Mouse (Mus musculus) cerebellum, postnatal 25 days (tissue): ENCODE results near the gene Mdfi.

Experiments used
- DNase-seq, 2 experiments: peaks; one replicate each; pipeline ENCODE4 v3.0.0; 2021; ENCODE audit warnings: mixed read lengths in 2 of 2

Mdfi gene

GRCm38 (mm10) chr17:47796968-47797367, 37.5 kb downstream of the Mdfi start:
- DNase-seq: peak in 1 of 2 experiments; percentile 47

DNA sequence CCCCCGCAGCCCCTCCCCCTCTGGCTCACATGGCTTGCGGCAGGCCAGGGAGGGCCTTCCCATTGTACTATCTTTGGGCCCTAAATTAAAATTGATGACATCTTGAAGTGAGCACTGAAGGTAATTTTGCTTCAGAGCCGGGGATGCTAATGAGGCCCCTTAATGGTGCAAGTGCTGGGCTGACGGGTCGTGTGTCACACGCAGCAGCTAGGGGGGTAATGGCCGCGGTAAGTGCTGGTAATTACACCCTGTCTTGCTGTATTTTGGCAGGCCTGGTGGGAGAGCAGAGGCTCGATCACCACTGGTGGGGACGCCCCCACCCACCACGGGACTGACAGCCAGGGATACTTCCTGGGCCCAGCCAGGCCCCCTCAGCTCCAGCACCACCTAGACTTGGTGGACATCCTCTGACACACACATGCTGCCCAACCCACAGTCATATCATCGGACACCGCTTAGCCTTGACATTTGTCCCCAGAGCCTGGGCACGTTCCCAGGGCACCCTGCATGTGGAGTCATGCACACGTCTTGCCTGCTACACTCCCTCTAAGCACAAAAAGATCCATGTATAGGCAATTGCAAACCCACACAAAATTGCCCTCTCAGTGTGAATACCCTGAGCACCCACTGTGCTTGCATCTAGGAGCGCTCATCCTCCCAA, 38.2 kb downstream of the Mdfi start:
- DNase-seq: no peak

DNA sequence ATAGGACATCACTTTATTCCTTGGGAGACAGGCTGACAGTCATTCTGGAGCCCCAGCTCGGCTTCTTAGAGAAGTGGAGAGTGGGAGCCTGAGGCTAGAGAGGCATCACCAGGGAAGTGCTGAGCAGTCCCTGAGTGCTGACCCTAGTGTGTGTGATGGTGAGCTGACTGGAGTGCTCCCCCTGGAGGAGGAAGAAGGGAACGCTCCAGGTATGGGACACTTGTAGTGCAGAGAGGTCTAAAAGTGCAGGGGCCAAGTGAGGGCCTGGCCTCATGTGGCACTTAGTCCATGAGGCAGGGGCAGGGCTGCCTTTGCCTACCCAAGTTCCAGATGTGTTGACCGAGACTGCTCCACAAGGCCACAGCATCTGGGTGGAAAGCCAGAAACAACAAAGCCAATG, 39.0 kb downstream of the Mdfi start:
- peak; percentile 63 to 73 for DNase-seq

GRCm38 (mm10) chr17:47793377-47793776, 41.1 kb downstream of the Mdfi start:
- peak; percentile 90 to 93 for DNase-seq

DNA sequence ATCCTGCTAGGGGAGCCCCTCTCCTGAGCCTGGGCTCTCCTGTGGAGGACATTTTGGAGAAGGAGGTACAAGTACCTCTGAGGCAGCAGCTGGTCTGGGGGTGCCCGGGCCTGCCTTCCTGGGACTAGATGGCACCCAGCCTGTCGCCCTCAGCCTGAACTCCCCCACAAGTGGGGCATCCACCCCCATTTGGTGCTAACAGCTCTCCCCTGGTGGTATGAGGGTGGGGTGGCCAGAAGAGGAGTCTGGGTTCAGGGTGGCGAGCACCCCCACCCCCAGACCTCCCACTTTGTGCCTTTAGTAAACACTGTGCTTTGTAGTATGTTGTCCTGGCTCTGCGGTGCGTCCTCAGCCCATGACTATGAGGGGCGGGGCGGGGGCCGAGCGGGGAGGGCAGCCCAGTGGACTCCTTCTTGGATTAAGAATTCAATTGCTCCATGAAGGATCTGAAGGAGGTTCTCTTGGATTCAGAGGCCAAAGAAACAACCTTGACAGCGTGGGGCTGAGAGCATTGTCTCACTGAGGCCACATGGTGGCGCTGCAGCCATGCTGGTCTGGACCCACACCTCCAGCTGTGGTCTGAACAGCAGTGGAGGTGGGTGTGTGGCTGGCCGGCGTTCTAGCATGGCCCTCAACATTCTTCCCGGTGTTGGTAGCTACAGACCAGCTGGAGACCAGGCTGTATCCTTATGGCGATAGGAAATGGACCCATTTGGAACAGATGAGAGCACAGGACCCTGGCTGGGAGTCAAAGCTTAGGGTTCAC, 42.2 kb downstream of the Mdfi start:
- peak; percentile 41 to 64 for DNase-seq

DNA sequence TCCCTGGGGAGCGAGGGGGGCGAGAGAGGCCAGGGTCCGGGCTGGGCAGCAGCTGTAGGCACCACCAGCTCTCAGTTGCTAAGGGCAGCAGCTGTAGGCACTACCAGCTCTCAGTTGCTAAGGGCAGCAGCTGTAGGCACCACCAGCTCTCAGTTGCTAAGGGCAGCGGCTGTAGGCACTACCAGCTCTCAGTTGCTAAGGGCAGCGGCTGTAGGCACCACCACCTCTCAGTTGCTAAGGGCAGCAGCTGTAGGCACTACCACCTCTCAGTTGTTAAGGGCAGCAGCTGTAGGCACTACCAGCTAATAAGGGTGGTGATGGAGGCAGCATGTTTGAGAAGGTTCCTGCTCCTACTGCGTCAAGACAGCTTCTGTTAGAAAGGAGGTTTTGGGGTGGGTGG, 45.5 kb downstream of the Mdfi start:
- no peak for DNase-seq

- DNase-seq: no peak
These were observed 46.2 kb downstream of the Mdfi start for GRCm38 (mm10) chr17:47788306-47788705.

GRCm38 (mm10) chr17:47787632-47788031, 46.9 kb downstream of the Mdfi start:
- no peak for DNase-seq

- no peak for DNase-seq
These were observed 50.1 kb downstream of the Mdfi start for GRCm38 (mm10) chr17:47784411-47784810.

DNA sequence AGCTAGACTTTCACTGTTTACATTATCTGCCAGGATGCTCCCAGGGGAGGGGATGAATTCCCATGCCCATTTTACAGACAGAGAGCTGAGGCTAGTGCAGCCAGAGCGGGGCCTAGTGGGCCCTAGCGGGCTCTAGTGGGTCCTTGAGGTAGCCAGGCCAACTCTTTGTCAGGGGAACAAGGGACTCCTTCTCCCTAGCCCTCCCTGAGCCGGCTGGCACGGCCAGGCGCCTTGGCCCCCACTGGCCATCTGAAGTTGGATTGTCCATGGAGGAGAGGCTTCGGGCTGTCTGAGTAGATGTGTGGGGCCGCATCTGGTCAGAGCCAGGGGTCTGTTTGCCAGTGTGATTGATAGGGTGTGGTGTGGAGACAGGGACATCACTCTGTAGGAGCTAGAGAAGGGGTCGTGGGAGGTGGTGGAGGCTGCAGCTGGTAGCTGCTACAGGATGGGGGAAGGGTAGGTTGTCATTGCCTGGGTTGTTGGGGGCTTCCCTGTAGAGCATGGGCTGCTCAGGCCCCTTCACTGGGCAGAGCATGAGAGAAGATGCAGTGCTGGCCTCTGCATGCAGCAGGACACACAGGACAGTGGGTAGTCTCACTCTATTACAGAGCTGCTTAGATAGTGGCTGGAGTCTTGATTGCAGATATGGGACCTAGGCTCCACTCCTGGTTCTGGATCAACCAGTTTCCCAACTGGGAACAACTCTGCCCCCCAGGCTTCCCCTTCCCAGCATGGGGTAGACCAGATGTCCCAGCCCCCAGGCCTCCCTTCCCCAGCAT, 50.9 kb downstream of the Mdfi start:
- no peak for DNase-seq

GRCm38 (mm10) chr17:47782486-47782885, 52.0 kb downstream of the Mdfi start:
- DNase-seq: no peak

- DNase-seq: no peak
These were observed 54.0 kb downstream of the Mdfi start for GRCm38 (mm10) chr17:47780470-47780869.

GRCm38 (mm10) chr17:47777141-47777540, 57.4 kb downstream of the Mdfi start:
- no peak for DNase-seq

GRCm38 (mm10) chr17:47773604-47774003, 60.9 kb downstream of the Mdfi start:
- no peak for DNase-seq

GRCm38 (mm10) chr17:47769389-47770299, 64.8 kb downstream of the Mdfi start:
- DNase-seq: no peak

DNA sequence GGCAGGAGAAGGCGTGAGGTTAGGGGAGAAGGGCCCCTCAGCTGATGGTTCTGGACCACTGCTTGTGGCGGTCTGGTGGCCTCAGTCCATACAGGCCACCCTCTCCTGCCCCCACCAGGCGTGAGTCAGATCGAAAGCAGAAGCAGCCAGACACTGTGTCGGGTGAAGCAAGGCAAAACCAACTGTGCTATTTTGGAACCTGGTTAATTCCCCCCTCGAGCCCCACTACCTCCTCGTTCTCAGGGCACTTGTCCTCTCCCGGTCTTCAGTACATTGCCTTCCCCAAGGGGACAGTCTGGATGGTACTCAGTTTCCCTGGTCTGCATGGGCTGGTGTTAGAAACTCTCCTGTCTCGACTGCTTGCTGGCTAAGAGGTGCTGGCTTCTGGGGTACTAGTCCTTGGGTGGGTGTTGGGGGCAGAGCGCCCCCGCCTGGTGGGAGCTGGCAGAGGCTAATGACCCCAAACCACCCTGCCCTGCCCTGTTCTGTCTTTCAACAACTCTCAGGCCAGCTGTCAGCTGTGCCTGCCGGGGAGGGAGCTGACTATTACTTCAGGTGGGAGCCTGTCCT, 65.7 kb downstream of the Mdfi start:
- DNase-seq: no peak

DNA sequence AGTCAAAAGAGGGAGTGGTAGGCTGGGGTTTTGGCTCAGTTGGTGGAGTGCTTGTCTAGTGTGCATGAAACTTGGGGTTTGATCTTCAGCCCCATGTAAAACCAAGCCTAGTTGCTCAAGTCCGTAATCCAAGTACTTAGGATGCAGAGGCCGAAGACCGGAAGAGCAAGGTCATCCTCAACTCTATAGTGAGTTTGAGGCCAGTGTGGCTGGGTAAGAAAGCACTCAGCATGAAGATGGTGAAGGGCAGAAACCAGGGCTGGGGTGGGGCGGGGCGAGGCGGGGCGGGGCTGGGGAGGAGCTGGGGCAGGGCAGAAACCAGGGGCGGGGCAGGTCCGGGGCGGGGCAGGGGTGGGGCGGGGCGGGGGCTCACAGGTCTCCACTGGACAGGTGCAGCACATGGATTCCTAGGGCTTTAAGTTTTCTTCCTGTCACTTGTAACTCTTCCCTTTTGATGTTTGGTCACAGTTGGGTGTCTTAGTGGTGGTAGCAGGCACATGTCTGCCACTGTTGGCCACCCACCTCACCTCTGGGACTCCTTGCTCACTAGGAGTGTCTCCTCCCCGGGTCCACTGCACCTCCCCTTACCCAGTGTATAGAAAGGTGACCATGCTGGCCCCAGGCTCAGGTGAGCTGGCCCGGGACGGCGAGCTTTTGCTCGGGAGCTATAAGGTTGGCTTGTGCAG, 66.9 kb downstream of the Mdfi start:
- no peak for DNase-seq

DNA sequence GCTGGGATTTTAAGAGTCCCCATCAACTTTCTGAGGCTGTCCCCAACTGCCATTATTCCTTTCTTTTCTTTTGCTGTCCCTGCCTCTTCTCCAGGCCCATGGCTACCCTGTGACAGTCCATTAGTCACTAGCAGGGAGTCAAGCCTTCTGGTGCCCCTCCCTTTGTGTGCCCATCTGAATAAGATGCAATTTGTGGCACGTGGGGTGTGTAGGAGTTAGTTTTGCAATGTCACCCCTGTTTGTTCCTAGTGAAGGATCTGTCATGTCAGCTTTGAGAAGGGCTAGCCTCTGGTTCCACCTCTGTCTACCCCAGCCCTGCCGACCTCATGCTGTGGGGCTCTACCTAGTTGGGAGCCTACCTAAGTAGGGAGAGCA, 67.4 kb downstream of the Mdfi start:
- DNase-seq: no peak

GRCm38 (mm10) chr17:47766407-47767043, 68.0 kb downstream of the Mdfi start:
- DNase-seq: no peak

DNA sequence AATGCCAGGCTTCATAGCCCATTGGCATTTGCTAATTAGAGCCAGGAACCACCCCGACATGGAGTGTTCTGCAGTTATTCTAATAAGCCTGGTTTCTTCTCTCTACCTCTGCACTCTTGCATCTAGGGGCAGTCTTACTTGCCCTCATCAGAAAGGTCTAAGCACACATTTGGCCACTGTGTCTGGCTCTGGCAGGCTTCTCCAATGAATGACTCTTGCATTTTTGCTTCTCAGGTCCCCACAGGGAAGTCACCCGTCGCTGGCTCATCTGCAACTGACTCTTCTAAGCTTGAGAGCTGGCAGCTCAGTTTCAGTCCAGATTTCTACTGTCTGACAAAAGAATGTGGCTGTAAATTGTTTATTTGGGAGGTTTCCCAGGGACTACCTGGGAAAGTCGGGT, 68.5 kb downstream of the Mdfi start:
- DNase-seq: no peak
